Mouse (Mus musculus) limb, embryonic 15.5 days (tissue): ENCODE measurements around the gene Bcas3. TPM values are rescaled to one million over a fixed set of nuclear protein-coding genes. Genes with fewer than 3 reads are reported as not detected.
"Not testable (repeated sequence)": the region's sequence is repeated elsewhere in the genome, so short reads cannot be mapped to it uniquely, and the experiment has no call there.

Experiments
- ATAC-seq: fragments of 200-750 bp; cut with Nextera tagmentation; 2 replicates; pipeline ENCODE4 v1.8.0; 2017; ENCODE audit warnings: low read depth, moderate TSS enrichment; ENCODE audit not compliant: insufficient number of reproducible peaks, low FRiP score, low TSS enrichment
- H3K27ac ChIP-seq: fragments of 300-500 bp; sonication (generic); 2 replicates; pipeline ENCODE4 v1.5.1; 2015; ENCODE audit warnings: moderate library complexity, mild to moderate bottlenecking, inconsistent platforms
- H3K27me3 ChIP-seq: fragments of 300-500 bp; sonication (generic); 2 replicates; pipeline ENCODE4 v1.6.1; 2015; ENCODE audit warnings: inconsistent platforms
- H3K36me3 ChIP-seq: fragments of 300-500 bp; sonication (generic); 2 replicates; pipeline ENCODE4 v1.6.1; 2015; ENCODE audit warnings: inconsistent platforms
- H3K4me1 ChIP-seq: fragments of 300-500 bp; sonication (generic); 2 replicates; pipeline ENCODE4 v1.6.1; 2015; ENCODE audit warnings: inconsistent platforms
- H3K4me2 ChIP-seq: fragments of 300-500 bp; sonication (generic); 2 replicates; pipeline ENCODE4 v1.6.1; 2015; ENCODE audit warnings: mild to moderate bottlenecking, inconsistent platforms
- H3K4me3 ChIP-seq: fragments of 300-500 bp; sonication (generic); 2 replicates; pipeline ENCODE4 v1.5.1; 2015; ENCODE audit warnings: mild to moderate bottlenecking, inconsistent platforms
- H3K9ac ChIP-seq: fragments of 300-500 bp; sonication (generic); 2 replicates; pipeline ENCODE4 v1.6.1; 2015; ENCODE audit warnings: inconsistent platforms
- H3K9me3 ChIP-seq: fragments of 300-500 bp; sonication (generic); 2 replicates; pipeline ENCODE4 v1.6.1; 2016; ENCODE audit warnings: inconsistent platforms
- WGBS: fragments of 180-500 bp; shearing (Covaris S2); methylation state at CpG from one replicate; pipeline ENCODE4 v1.1.7; 2015; 5-methylcytosine and 5-hydroxymethylcytosine counted together
- polyA plus RNA-seq: library from polyadenylated mRNA; unstranded; fragments of >200 nt; fragmentation: Nextera tagmentation; extraction: Ambion mirVana; gene quantifications from 2 replicates; pipeline ENCODE4 v1.2.1, GENCODE M21; 2015

The Bcas3 gene
- polyA plus RNA-seq, 1 experiment from 2014 or later = 23.6 TPM

DNA sequence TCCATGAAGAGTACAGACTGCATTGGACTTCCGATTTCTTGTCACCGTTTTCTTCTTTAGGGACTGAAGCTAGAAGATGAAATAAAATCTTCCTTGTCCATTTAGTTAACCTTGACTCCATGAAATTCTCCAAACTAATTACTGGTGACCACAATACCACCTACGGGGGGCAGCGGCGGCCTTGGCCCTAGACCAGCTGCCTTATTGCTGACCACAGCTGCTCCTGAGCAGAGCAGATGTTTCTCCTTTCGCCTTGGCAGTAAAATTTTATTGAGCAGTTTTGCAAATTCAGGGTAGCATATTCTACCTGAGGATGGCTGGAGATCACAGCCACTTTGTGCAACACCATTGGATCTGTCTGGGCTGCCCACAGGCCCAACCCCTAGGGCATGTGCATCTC, 356.2 kb downstream of the Bcas3 start:
- WGBS = 36% methylated on average over 6 of the region's 6 CpGs
- H3K27me3 ChIP-seq = peaks cover 62% of the 10 kb centered on the region

DNA sequence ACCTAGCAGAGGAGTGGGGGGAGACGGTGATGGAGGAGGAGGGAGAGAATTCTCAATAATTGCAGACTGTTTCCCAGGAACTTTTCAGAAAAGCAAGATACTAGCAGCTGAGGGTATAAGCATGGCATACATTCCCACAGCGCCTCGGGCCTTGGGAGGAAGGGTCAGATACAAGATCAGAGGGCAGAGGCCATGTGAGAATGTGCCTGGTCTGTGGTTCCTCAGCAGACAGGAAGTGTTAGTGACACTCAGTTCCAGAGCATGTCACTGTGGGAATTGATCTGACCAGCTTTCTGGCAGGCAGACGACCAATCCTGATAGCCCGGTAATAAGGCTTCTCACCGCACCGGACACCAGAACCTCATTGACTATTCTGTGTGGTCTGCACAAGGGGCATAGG, 357.2 kb downstream of the Bcas3 start:
- 66% methylated on average over 7 of the region's 7 CpGs for WGBS
- no peak overlapping the region for H3K27ac ChIP-seq

More for the DNA sequence above, 356.2 kb downstream of the Bcas3 start:
- no peak for ATAC-seq
- no peak overlapping the region for H3K4me2 ChIP-seq
- no peaks in the 10 kb centered on the region for H3K9me3 ChIP-seq
- H3K9ac ChIP-seq = no peak overlapping the region
- no peak overlapping the region for H3K27ac ChIP-seq
- H3K4me1 ChIP-seq = peaks cover 26% of the 10 kb centered on the region
- no peaks in the 10 kb centered on the region for H3K36me3 ChIP-seq
- no peak overlapping the region for H3K4me3 ChIP-seq

DNA sequence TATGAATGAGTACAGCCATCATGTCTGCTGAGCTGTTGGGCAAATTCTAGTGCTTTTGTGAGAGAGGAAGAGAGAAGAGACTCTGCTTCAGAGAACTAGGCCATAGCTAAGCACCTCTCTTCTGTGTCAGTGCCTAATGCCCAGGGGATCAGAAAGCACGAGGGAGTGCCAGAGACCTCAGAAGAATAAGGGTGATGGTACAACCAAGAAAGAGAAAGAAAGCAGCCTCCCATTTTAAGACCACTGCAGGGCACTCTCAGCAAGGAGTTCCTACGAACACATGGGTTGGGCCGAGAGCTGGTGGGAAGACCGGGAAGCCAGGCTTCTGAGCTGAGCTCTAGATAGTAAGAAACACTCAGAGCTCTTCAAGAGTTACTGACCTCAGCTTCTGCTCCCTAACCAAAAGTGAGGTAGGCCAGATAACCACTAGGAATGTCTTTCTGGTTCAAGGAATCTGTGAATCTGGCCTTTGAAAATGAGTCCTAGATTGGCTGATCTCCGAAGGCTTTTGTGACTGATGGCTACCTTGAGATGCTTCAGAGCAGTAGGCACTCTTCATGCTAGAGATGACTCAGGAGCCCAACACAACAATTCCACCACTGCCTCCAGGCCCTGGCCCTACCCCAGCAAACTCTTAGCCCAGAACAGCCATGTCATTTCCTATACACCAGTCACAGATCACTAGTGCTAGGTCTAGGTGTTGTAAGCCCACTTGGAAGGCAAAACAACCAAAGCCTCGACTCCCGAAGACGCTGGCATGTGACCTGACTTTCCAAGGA, 359.2 kb downstream of the Bcas3 start:
- H3K4me2 ChIP-seq = no peak overlapping the region
- no peak overlapping the region for H3K9ac ChIP-seq
- no peaks in the 10 kb centered on the region for H3K9me3 ChIP-seq
- ATAC-seq = no peak
- H3K36me3 ChIP-seq = no peaks in the 10 kb centered on the region
- H3K4me1 ChIP-seq = peaks cover 38% of the 10 kb centered on the region
- H3K27me3 ChIP-seq = peaks cover 61% of the 10 kb centered on the region
- no peak overlapping the region for H3K4me3 ChIP-seq
- no peak overlapping the region for H3K27ac ChIP-seq
- 77% methylated on average over 8 of the region's 8 CpGs for WGBS

More for the DNA sequence above, 357.2 kb downstream of the Bcas3 start:
- Histone ChIP-seq H3K9ac (no peak overlapping the region), H3K9me3 (no peaks in the 10 kb centered on the region), H3K4me3 (no peak overlapping the region), H3K4me1 (peaks cover 36% of the 10 kb centered on the region), H3K4me2 (no peak overlapping the region), H3K27me3 (peaks cover 59% of the 10 kb centered on the region), H3K36me3 (no peaks in the 10 kb centered on the region)
- no peak for ATAC-seq

- WGBS = 19% methylated on average over 19 of the region's 19 CpGs
- Histone ChIP-seq H3K4me3 (no peak overlapping the region), H3K27me3 (peaks cover 66% of the 10 kb centered on the region), H3K9me3 (no peaks in the 10 kb centered on the region), H3K27ac (peak overlapping the region; percentile 3; the same call in 1 of the 2 replicates), H3K4me1 (peaks cover 38% of the 10 kb centered on the region), H3K9ac (no peak overlapping the region), H3K36me3 (no peaks in the 10 kb centered on the region), H3K4me2 (peak overlapping the region; percentile 7; the same call in 1 of the 2 replicates)
- peak; percentile 82 for ATAC-seq
These were observed 360.2 kb downstream of the Bcas3 start for GRCm38 (mm10) chr11:85712860-85713813.

DNA sequence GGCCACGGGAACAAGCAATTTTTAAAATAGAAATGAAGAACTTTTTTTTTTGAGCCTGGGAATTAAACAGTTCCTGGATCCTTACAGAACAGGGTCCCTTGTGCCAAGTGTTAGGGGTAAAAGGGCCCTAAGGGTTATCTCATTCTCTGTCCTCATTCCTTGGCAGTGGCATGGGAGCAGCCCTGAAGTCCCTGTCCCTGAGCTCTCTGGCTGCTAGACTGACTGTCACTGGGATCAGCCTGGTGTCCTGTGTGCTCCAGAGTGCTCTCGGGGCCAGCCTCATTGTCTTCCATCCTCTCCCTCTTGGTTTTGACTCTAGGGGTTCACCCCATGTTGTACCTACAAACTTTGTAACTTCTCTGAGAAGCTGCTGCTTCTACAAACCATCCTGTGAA, 360.8 kb downstream of the Bcas3 start:
- peaks cover 38% of the 10 kb centered on the region for H3K4me1 ChIP-seq
- H3K9ac ChIP-seq = no peak overlapping the region
- peak overlapping the region; percentile 7; the same call in 1 of the 2 replicates for H3K4me2 ChIP-seq
- H3K36me3 ChIP-seq = no peaks in the 10 kb centered on the region
- H3K27ac ChIP-seq = peak overlapping the region; percentile 3; the same call in 1 of the 2 replicates
- no peak for ATAC-seq
- 17% methylated on average over 2 of the region's 2 CpGs for WGBS
- H3K27me3 ChIP-seq = peaks cover 73% of the 10 kb centered on the region
- H3K4me3 ChIP-seq = no peak overlapping the region
- H3K9me3 ChIP-seq = no peaks in the 10 kb centered on the region

DNA sequence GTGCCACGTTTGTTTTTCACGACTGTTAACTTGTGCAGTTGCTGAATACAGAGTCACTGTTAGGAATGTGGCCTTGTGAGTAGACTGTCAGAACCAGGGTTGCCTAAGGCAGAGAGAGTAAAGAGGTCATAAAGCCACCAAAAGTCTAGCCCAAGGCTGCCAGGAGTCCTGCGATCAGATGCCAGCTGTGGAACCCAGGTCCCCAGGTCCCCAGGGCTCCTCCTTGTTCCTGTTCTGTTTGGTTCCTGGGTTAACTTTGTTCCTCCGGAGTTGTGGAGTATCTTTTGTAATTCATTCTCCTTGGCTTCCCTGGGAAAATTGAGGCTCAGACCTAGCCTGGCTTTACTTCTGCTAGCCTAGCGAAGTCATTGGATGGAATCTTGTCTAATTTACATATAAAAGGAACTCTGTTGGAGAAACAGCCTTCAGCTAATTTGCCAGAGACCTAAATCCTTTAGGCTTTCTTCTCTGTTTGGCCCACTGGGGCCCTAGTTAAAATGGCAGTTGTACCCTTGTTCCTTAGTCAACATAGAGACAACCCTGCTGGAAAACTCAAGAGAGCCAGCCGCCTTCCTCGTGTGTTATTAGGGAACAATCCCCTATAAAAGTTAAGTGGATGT, 361.5 kb downstream of the Bcas3 start:
- Histone ChIP-seq H3K9me3 (no peaks in the 10 kb centered on the region), H3K4me2 (no peak overlapping the region), H3K36me3 (no peaks in the 10 kb centered on the region), H3K4me1 (peaks cover 34% of the 10 kb centered on the region), H3K27me3 (peaks cover 74% of the 10 kb centered on the region), H3K4me3 (no peak overlapping the region), H3K27ac (no peak overlapping the region), H3K9ac (no peak overlapping the region)
- 16% methylated on average over 7 of the region's 7 CpGs for WGBS
- ATAC-seq = no peak

DNA sequence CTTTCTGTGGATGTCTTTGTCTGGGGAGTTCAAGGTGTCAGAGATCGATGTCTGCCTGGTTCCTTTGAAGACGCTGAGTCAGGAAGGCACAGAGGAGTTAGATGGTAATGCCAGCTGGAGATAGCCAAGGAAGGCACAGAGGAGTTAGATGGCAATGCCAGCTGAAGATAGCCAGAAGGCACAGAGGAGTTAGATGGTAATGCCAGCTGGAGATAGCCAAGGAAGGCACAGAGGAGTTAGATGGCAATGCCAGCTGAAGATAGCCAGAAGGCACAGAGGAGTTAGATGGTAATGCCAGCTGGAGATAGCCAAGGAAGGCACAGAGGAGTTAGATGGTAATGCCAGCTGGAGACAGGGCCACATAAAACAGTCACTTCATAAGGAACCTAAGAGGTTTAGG, 363.8 kb downstream of the Bcas3 start:
- Histone ChIP-seq H3K27me3 (peaks cover 71% of the 10 kb centered on the region), H3K4me1 (peaks cover 40% of the 10 kb centered on the region)
- not testable (repeated sequence) for H3K4me2 ChIP-seq, H3K9ac ChIP-seq, H3K27ac ChIP-seq, ATAC-seq, H3K9me3 ChIP-seq, H3K4me3 ChIP-seq, H3K36me3 ChIP-seq
- WGBS = 70% methylated on average over 2 of the region's 2 CpGs

GRCm38 (mm10) chr11:85719091-85719490, 366.1 kb downstream of the Bcas3 start:
- Histone ChIP-seq H3K9ac (no peak overlapping the region), H3K36me3 (no peaks in the 10 kb centered on the region), H3K27me3 (peaks cover 67% of the 10 kb centered on the region), H3K4me2 (no peak overlapping the region), H3K9me3 (no peaks in the 10 kb centered on the region), H3K4me3 (no peak overlapping the region), H3K27ac (no peak overlapping the region), H3K4me1 (peaks cover 25% of the 10 kb centered on the region)
- 78% methylated on average over 10 of the region's 10 CpGs for WGBS
- ATAC-seq = no peak

DNA sequence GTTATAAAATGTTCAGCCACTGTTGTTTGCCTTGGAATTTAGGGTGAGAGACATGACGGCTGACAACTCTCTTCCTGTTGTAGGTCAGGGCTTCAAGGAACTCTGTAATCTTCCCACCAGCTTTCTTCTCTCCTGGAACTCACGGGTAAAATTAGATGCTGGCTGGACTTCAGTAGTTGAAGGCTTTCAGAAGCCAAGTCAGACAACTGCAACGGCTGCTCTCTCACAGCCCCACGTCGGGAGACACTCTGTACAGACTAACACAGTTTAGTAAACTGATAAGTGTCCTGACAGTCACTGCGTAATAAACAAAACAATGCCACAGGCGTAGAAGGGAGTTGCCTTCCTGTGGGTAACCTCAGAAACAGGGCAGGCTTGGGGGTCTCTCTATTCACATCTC, 366.8 kb downstream of the Bcas3 start:
- WGBS = 27% methylated on average over 7 of the region's 7 CpGs
- Histone ChIP-seq H3K27me3 (peaks cover 66% of the 10 kb centered on the region), H3K4me1 (peaks cover 18% of the 10 kb centered on the region), H3K27ac (no peak overlapping the region), H3K36me3 (no peaks in the 10 kb centered on the region), H3K9me3 (no peaks in the 10 kb centered on the region), H3K4me2 (no peak overlapping the region), H3K4me3 (no peak overlapping the region), H3K9ac (no peak overlapping the region)
- no peak for ATAC-seq

- no peaks in the 10 kb centered on the region for H3K9me3 ChIP-seq
- no peak overlapping the region for H3K9ac ChIP-seq
- H3K27me3 ChIP-seq = peaks cover 63% of the 10 kb centered on the region
- no peaks in the 10 kb centered on the region for H3K36me3 ChIP-seq
- 30% methylated on average over 6 of the region's 6 CpGs for WGBS
- no peak overlapping the region for H3K4me2 ChIP-seq
- no peak for ATAC-seq
- peaks cover 15% of the 10 kb centered on the region for H3K4me1 ChIP-seq
- no peak overlapping the region for H3K27ac ChIP-seq
- no peak overlapping the region for H3K4me3 ChIP-seq
These were observed 367.4 kb downstream of the Bcas3 start for GRCm38 (mm10) chr11:85720269-85720773.

- peaks cover 59% of the 10 kb centered on the region for H3K27me3 ChIP-seq
These were observed 369.0 kb downstream of the Bcas3 start for GRCm38 (mm10) chr11:85721986-85722385.

More at GRCm38 (mm10) chr11:85721986-85722385, 369.0 kb downstream of the Bcas3 start:
- Histone ChIP-seq H3K4me3 (no peak overlapping the region), H3K36me3 (no peaks in the 10 kb centered on the region), H3K4me2 (no peak overlapping the region), H3K9me3 (no peaks in the 10 kb centered on the region), H3K27ac (no peak overlapping the region), H3K9ac (no peak overlapping the region), H3K4me1 (peaks cover 13% of the 10 kb centered on the region)
- no peak for ATAC-seq
- WGBS = 89% methylated on average over 4 of the region's 4 CpGs
